Mouse (Mus musculus): ENCODE data around the gene Fam19a1. TPM values are rescaled to one million over a fixed set of nuclear protein-coding genes. Genes with fewer than 3 reads are reported as not detected.

The Fam19a1 gene
- polyA plus RNA-seq (2015; fragmentation: Nextera tagmentation; extraction: Ambion mirVana), result 1.1 and 1.8 TPM in 2 replicates

GRCm38 (mm10) chr6:96112854-96113253 lies at the start of gene Fam19a1:
Fam19a1 (plus strand) TSS chr6:96113154.
- Histone ChIP-seq H3K9ac (ENCODE audit: low read length) (no peak within 1 kb of the TSS), H3K27me3 (ENCODE audit: control insufficient read depth, insufficient read depth, low read length) (no peaks in the 10 kb centered on the region), H3K4me1 (replicated peaks; ENCODE audit: control insufficient read depth, insufficient read depth) (no peaks in the 10 kb centered on the region), H3K4me3 (ENCODE audit: low read depth, low read length) (peak within 1 kb of the TSS; percentile 18), H3K4me2 (replicated peaks; ENCODE audit: low read depth) (peak within 1 kb of the TSS; percentile 49), H3K9me3 (ENCODE audit: control insufficient read depth, low read length) (no peaks in the 10 kb centered on the region), H3K27ac (replicated peaks) (no peak within 1 kb of the TSS), H3K36me3 (ENCODE audit: control insufficient read depth, insufficient read depth, low read length) (no peaks in the 10 kb centered on the region)
- TF ChIP-seq EP300 (optimal IDR thresholded peaks at IDR 0.05), result no peak
- TF ChIP-seq CTCF (IDR thresholded peaks at IDR 0.05; ENCODE audit: low read depth), result no peak
- ATAC-seq (ENCODE audit: low FRiP score, low TSS enrichment) (no peak), DNase-seq (ENCODE audit: low spot score) (no peak)
- 34% methylated on average over 6 of the region's 6 CpGs for WGBS

GRCm38 (mm10) chr6:96071080-96071479 lies 41.9 kb upstream of the Fam19a1 start:
- TF ChIP-seq EP300 (optimal IDR thresholded peaks at IDR 0.05) (no peak), CTCF (IDR thresholded peaks at IDR 0.05; ENCODE audit: low read depth) (no peak)
- Histone ChIP-seq H3K4me3 (ENCODE audit: low read depth, low read length) (no peak overlapping the region), H3K4me1 (replicated peaks; ENCODE audit: control insufficient read depth, insufficient read depth) (no peaks in the 10 kb centered on the region), H3K4me2 (replicated peaks; ENCODE audit: low read depth) (no peak overlapping the region), H3K9me3 (ENCODE audit: control insufficient read depth, low read length) (no peaks in the 10 kb centered on the region), H3K9ac (ENCODE audit: low read length) (no peak overlapping the region), H3K27me3 (ENCODE audit: control insufficient read depth, insufficient read depth, low read length) (no peaks in the 10 kb centered on the region), H3K36me3 (ENCODE audit: control insufficient read depth, insufficient read depth, low read length) (no peaks in the 10 kb centered on the region), H3K27ac (replicated peaks) (no peak overlapping the region)
- ATAC-seq (ENCODE audit: low FRiP score, low TSS enrichment), result no peak
- DNase-seq (ENCODE audit: low spot score), result no peak
- 69% methylated on average over 4 of the region's 4 CpGs for WGBS

- Histone ChIP-seq H3K9ac (ENCODE audit: low read length) (no peak overlapping the region), H3K36me3 (ENCODE audit: control insufficient read depth, insufficient read depth, low read length) (no peaks in the 10 kb centered on the region), H3K4me1 (replicated peaks; ENCODE audit: control insufficient read depth, insufficient read depth) (no peaks in the 10 kb centered on the region), H3K9me3 (ENCODE audit: control insufficient read depth, low read length) (no peaks in the 10 kb centered on the region), H3K27ac (replicated peaks) (no peak overlapping the region), H3K27me3 (ENCODE audit: control insufficient read depth, insufficient read depth, low read length) (no peaks in the 10 kb centered on the region), H3K4me2 (replicated peaks; ENCODE audit: low read depth) (no peak overlapping the region), H3K4me3 (ENCODE audit: low read depth, low read length) (no peak overlapping the region)
- TF ChIP-seq EP300 (optimal IDR thresholded peaks at IDR 0.05), result no peak
- DNase-seq (ENCODE audit: low spot score) (no peak), ATAC-seq (ENCODE audit: low FRiP score, low TSS enrichment) (no peak)
Measured at GRCm38 (mm10) chr6:96071567-96071966, 41.4 kb upstream of the Fam19a1 start.

- ATAC-seq (ENCODE audit: low FRiP score, low TSS enrichment), result no peak
- TF ChIP-seq CTCF (IDR thresholded peaks at IDR 0.05; ENCODE audit: low read depth) (no peak), EP300 (optimal IDR thresholded peaks at IDR 0.05) (no peak)
- no peaks in the 10 kb centered on the region for H3K9me3 ChIP-seq (ENCODE audit: control insufficient read depth, low read length)
- H3K27me3 ChIP-seq (ENCODE audit: control insufficient read depth, insufficient read depth, low read length), result no peaks in the 10 kb centered on the region
- no peak overlapping the region for H3K9ac ChIP-seq (ENCODE audit: low read length)
- DNase-seq (ENCODE audit: low spot score), result no peak
- WGBS, result 87% methylated on average over 6 of the region's 6 CpGs
- H3K36me3 ChIP-seq (ENCODE audit: control insufficient read depth, insufficient read depth, low read length), result no peaks in the 10 kb centered on the region
- no peak overlapping the region for H3K27ac ChIP-seq (replicated peaks)
- H3K4me1 ChIP-seq (replicated peaks; ENCODE audit: control insufficient read depth, insufficient read depth), result no peaks in the 10 kb centered on the region
- no peak overlapping the region for H3K4me2 ChIP-seq (replicated peaks; ENCODE audit: low read depth)
- H3K4me3 ChIP-seq (ENCODE audit: low read depth, low read length), result no peak overlapping the region
Measured at GRCm38 (mm10) chr6:96089961-96090360, 23.0 kb upstream of the Fam19a1 start.

- Histone ChIP-seq H3K27me3 (ENCODE audit: control insufficient read depth, insufficient read depth, low read length) (no peaks in the 10 kb centered on the region), H3K4me2 (replicated peaks; ENCODE audit: low read depth) (no peak overlapping the region), H3K9me3 (ENCODE audit: control insufficient read depth, low read length) (no peaks in the 10 kb centered on the region), H3K4me3 (ENCODE audit: low read depth, low read length) (no peak overlapping the region), H3K4me1 (replicated peaks; ENCODE audit: control insufficient read depth, insufficient read depth) (no peaks in the 10 kb centered on the region), H3K9ac (ENCODE audit: low read length) (no peak overlapping the region), H3K27ac (replicated peaks) (no peak overlapping the region), H3K36me3 (ENCODE audit: control insufficient read depth, insufficient read depth, low read length) (no peaks in the 10 kb centered on the region)
- no peak for ATAC-seq (ENCODE audit: low FRiP score, low TSS enrichment)
- DNase-seq (ENCODE audit: low spot score), result no peak
- whole genome bisulfite sequencing, result 71% methylated on average over 1 of the region's 1 CpGs
- TF ChIP-seq EP300 (optimal IDR thresholded peaks at IDR 0.05), result no peak
- TF ChIP-seq CTCF (IDR thresholded peaks at IDR 0.05; ENCODE audit: low read depth), result no peak
Measured at GRCm38 (mm10) chr6:96093716-96094115, 19.2 kb upstream of the Fam19a1 start.

GRCm38 (mm10) chr6:96098225-96098624 lies 14.7 kb upstream of the Fam19a1 start:
- H3K4me1 ChIP-seq (replicated peaks; ENCODE audit: control insufficient read depth, insufficient read depth), result no peaks in the 10 kb centered on the region
- H3K27ac ChIP-seq (replicated peaks), result no peak overlapping the region
- H3K27me3 ChIP-seq (ENCODE audit: control insufficient read depth, insufficient read depth, low read length), result no peaks in the 10 kb centered on the region
- no peak overlapping the region for H3K4me3 ChIP-seq (ENCODE audit: low read depth, low read length)
- no peak for DNase-seq (ENCODE audit: low spot score)
- 75% methylated on average over 6 of the region's 6 CpGs for WGBS
- H3K9me3 ChIP-seq (ENCODE audit: control insufficient read depth, low read length), result no peaks in the 10 kb centered on the region
- no peak for ATAC-seq (ENCODE audit: low FRiP score, low TSS enrichment)
- no peaks in the 10 kb centered on the region for H3K36me3 ChIP-seq (ENCODE audit: control insufficient read depth, insufficient read depth, low read length)
- no peak for TF ChIP-seq CTCF (IDR thresholded peaks at IDR 0.05; ENCODE audit: low read depth)
- no peak for TF ChIP-seq EP300 (optimal IDR thresholded peaks at IDR 0.05)
- H3K4me2 ChIP-seq (replicated peaks; ENCODE audit: low read depth), result no peak overlapping the region
- H3K9ac ChIP-seq (ENCODE audit: low read length), result no peak overlapping the region
